Mouse (Mus musculus) gastrocnemius, postnatal 25 days (tissue): Measurements from ENCODE around the gene Fbl. TPM values are rescaled to one million over a fixed set of nuclear protein-coding genes. Genes with fewer than 3 reads are reported as not detected.
"Not testable (repeated sequence)": the region's sequence is repeated elsewhere in the genome, so short reads cannot be mapped to it uniquely, and the experiment has no call there.

ENCODE experiments used
- DNase-seq: peaks from one replicate; pipeline ENCODE4 v3.0.0; 2022
- total RNA-seq, 2 experiments: library from RNA; stranded (reverse); gene quantifications; 1 replicate in 1 of 2; 2 replicates in 1 of 2; pipeline ENCODE4 v1.2.3; 2021

Gene Fbl
- total RNA-seq, 2 experiments from 2014 or later: 21.8 to 24.3 TPM

DNA sequence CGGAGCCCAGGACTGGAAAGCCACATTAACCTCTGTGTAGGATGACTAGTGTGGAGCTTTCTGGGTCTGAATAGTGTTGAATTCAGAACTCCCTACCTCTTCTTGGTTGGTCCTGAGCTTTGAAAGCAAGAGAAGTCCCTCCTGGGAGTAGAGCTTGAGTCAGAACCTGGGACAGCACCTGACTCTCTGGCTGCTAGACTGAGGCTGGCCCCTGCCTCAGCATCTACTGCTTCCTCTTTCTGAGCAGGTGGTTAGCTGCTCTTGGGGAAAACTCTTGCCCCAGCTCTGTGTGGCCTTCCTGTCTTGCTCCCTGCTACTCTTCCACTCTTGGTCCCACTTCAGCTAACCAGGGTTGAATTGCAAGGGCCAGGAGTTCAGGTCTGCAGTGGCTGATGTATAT lies 22.4 kb downstream of the Fbl start:
- DNase-seq: no peak

- DNase-seq: no peak
Measured at GRCm38 (mm10) chr7:28195414-28196098, 26.0 kb downstream of the Fbl start.

DNA sequence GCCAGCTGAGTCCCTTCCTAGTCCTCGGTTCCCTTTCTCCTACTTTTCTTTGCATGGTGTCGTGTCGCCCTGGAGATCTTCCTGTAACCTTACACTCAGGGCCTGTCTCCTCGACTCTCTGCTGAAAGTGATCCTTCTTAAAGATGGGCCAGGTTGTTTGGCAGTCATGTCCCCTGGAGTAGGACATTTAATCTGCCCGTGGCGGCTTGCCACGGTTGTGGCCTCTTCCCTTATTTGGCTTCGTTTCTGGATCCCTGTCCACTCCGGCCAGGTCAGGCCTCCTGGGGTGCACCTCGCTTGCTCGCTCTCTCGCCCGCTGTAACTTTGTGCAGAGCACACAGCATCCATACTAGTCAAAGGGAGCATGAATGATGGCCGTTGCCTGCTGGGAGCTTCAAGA lies 27.0 kb downstream of the Fbl start:
- peak; percentile 87 for DNase-seq

DNA sequence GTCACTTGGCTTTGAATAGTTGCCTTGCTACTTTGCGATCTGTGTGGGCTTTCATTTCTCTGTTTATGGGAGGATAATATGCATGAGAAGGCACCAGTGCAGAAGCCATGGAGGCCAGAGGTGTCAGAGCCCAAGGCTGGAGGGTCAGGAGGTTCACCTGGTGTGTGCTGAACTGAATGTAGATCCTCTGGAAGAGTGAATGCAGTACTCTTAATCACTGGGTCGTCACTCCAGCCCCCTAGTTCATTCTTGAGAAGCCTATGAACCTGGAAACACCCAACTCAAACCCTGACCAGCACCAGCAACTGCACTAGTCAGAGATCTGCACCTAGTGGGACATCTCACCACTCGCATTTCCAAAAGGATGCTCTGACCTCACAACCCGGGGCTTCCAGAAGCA lies 29.5 kb downstream of the Fbl start:
- no peak for DNase-seq

DNA sequence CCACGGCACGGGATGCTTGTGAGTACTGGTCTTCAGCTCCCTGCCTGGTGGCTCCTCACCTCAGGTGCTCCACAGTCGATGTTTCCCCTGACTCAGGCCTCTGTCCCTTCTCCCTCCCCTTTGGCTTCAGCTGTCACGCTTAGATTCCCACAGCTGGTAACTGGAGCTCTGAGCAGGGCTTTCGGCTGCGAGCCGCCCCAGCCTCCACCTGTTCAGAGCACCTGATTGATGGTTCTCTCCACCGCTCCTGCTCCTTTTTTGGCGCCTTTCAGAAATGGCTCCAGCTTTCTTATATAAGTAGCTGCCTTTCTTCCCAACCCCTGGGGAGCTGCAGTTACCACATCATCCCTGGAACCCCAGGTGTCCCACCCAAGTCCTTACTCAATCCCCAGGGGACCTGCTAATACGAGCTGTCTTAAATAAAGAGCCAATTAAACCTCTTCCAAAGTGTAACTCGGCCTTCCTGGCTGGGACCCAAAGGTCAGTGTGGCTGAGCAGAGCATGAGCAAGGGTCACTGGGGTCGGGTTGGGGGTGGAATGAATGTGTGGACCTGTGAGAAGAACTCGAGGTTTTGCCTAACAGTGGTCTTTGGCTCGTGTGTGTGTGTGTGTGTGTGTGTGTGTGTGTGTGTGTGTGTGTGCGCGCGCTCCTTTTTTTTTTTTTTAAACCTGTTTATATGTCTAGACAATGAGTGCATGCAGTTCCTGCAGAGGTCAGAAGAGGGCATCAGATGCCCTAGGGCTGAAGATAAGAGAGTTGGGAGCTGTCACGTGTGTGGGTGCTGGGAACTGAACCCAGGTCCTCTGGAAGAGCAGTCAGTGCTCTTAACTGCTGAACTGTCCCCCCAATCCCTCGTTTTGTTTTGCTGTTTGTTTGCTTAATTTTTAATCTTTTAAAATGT lies 33.9 kb downstream of the Fbl start:
- DNase-seq: peak; percentile 85

- DNase-seq: no peak
Measured at GRCm38 (mm10) chr7:28206044-28206600, 36.6 kb downstream of the Fbl start.

- DNase-seq: no peak
Measured at GRCm38 (mm10) chr7:28208396-28208987, 39.0 kb downstream of the Fbl start.

DNA sequence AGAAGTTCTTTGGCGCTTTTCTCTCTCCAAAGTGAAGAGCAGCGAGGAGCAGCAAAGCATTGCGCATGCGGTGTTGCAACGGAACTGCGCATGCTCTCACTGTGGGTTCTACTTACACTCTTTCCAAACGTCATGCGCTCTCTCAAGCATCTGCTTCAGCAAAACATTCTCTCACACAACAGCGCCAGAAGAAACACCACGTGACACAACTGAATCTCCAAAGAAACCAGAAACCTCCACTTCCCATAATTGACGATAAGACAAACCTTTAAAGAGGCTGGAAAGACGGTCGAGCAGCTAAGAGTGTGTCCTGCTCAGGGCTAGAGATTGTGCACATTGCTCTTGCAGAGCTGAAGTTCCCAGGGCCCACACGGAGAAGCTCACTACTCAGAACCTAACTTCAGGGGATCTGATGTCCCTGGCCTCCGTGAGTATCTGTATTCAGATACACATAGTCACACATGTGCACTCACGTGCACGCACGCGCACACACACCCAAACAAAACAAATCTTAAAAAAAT lies 39.5 kb downstream of the Fbl start:
- peak; percentile 65 for DNase-seq

GRCm38 (mm10) chr7:28210731-28211130 lies 41.2 kb downstream of the Fbl start:
- no peak for DNase-seq

DNA sequence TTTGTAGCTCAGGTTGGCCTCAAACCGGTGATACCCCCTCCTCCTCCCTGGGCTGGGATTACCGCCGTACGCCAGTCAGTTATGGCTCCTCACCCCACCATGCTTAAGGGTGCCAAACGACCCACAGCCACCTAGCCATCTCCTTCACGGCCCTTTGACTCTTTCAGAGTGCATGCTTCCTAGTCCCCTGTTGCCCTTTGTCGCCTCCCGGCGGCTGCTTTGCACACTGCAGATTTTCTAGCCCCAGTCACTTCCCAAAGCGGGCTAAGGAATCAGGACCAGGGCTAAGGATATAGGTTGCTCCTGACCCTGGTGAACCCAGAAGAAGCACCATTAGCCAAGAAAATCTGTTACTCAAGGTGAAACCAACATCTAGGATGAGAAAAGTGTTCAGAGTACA lies 44.6 kb downstream of the Fbl start:
- DNase-seq: peak; percentile 52

GRCm38 (mm10) chr7:28215950-28216349 lies 46.4 kb downstream of the Fbl start:
- DNase-seq: not testable (repeated sequence)

DNA sequence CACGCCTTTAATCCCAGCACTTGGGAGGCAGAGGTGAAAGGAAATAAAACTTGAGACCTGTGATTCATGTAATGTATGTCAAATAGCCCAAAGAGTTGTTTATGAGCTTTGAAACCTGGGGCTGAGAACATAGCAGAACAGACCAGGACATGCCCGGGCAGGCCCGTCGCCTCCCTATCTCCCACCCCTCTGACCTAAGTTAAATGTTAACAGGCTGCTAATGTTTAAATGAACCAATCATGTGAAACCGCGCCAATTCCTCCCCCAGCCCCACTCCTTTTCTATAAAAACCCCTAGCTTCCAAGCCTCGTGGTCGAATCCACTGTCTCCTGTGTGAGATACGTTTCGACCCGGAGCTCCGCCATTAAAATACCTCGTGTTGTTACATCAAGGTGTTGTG lies 48.3 kb downstream of the Fbl start:
- DNase-seq: not testable (repeated sequence)

DNA sequence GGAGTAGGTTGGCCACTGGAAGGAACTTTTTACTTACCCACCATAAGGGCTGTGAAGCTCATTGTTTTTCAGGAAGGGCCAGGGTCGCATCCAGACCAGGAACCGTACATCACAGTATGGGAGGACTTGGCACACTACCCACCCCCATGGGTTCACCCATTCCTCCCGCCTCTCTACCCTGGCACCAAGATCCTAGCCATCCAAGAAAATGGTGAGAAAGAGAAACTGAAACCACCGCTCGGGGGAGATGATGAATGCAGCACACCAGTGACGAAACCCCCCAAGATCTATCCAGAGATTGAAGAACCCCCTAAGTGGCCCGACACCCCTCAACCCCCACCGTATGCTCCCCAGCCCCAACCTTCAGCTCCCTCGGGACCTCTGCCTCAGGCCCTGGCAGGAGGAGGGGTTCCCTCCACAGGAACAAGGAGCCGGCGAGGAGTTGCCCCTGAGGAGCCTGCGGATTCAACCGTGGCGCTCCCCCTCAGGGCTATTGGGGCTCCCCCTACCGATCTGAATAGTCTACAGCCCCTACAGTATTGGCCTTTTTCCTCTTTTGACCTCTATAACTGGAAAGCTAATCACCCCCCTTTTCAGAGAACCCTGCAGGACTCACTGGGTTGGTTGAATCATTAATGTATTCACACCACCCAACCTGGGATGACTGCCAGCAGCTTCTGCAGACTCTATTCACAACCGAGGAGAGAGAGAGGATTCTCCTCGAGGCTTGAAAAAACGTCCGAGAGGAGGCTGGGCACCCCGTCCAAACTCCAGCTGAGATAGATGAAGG lies 49.6 kb downstream of the Fbl start:
- not testable (repeated sequence) for DNase-seq

DNA sequence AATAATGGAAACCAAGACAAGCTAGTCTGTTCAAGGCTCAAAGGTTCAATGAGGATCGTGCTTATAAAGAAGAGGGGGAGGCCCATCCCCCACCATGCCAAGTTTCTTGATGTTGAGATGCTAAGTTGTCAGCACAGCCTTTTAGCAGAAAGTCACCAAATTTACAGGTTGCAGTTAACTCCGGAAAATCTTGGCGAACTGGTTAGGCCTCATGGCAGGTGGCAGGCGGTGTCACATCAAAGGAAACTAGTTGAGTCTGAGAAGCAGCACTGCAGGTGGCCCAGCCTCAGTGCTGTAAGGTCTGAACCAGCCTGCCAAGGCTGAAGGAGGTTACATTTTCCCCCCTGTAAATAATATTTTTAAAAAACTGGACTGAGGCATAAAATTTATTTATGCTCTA lies 57.3 kb downstream of the Fbl start:
- not testable (repeated sequence) for DNase-seq

DNA sequence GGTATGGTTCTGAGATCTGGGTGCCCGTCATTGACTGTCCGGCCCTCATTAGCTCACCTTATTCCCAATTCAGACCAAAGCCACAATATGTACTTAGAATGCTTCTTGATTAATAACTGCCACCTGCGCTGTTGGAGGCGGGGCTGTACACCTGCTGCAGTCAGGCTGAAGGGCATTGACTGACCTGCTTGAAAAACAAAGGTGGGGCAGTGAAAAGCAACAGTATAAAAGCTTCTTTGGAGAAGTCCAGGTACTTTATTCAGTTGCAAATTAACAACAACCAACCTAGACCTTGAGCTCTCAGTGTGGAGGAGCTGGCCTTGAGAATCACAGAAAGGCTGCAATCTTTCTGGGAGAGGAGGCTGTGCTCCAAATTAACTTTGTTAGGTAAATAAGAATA lies 57.9 kb downstream of the Fbl start:
- not testable (repeated sequence) for DNase-seq

Other genes with a start within 250 kb of the Fbl start
- 1 to 10 TPM; 3.2 to 5.4 TPM for gene Zfp974, start 240.2 kb upstream of the Fbl start, total RNA-seq
- gene Zfp780b, start 190.5 kb upstream of the Fbl start, total RNA-seq: 1 to 10 TPM; 6.3 to 7.2 TPM
- gene Zfp850, start 155.6 kb upstream of the Fbl start, total RNA-seq: under 1 TPM; 0.38 to 0.46 TPM
- gene Psmc4, start 119.6 kb upstream of the Fbl start, total RNA-seq: 100 to 1,000 TPM in 1 of 2 experiments, 10 to 100 TPM in 1; 99.0 to 104 TPM
- not detected for gene Fcgbp, start 98.5 kb upstream of the Fbl start, total RNA-seq
- gene 9530053A07Rik, start 40.2 kb upstream of the Fbl start, total RNA-seq: not detected
- 10 to 100 TPM; 91.6 to 95.8 TPM for gene Dyrk1b, start 9.8 kb downstream of the Fbl start, total RNA-seq
- 1 to 10 TPM; 5.0 to 5.2 TPM for gene Eid2, start 98.2 kb downstream of the Fbl start, total RNA-seq
- gene Eid2b, start 108.0 kb downstream of the Fbl start, total RNA-seq: 1 to 10 TPM; 4.0 to 4.8 TPM
- not detected for gene Selenov, start 121.5 kb downstream of the Fbl start, total RNA-seq
- not detected for gene Dll3, start 132.5 kb downstream of the Fbl start, total RNA-seq
- 10 to 100 TPM; 41.8 to 43.9 TPM for gene Timm50, start 142.4 kb downstream of the Fbl start, total RNA-seq
- 10 to 100 TPM; 52.8 to 54.3 TPM for gene Supt5, start 169.0 kb downstream of the Fbl start, total RNA-seq
- gene Rps16, start 180.9 kb downstream of the Fbl start, total RNA-seq: 100 to 1,000 TPM; 361 to 390 TPM
- 1 to 10 TPM; 4.7 to 7.3 TPM for gene Plekhg2, start 202.9 kb downstream of the Fbl start, total RNA-seq
- gene Zfp36, start 210.5 kb downstream of the Fbl start, total RNA-seq: 1 to 10 TPM; 7.3 to 7.6 TPM
- gene Med29, start 223.0 kb downstream of the Fbl start, total RNA-seq: 10 to 100 TPM; 19.6 to 20.2 TPM
- 10 to 100 TPM; 24.9 to 29.4 TPM for gene Paf1, start 223.2 kb downstream of the Fbl start, total RNA-seq